Mouse (Mus musculus) embryonic facial prominence, embryonic 10.5 days (tissue): ENCODE data around the gene Ankrd13b. TPM values are rescaled to one million over a fixed set of nuclear protein-coding genes. Genes with fewer than 3 reads are reported as not detected.

Experiments
- DNase-seq: peaks from one replicate; pipeline ENCODE4 v3.0.0-alpha.2; 2017; ENCODE audit warnings: low spot score
- H3K27ac ChIP-seq: fragments of 300-500 bp; sonication (generic); replicated peaks from 2 replicates; pipeline ENCODE4 v1.5.1; 2016; ENCODE audit warnings: mild to moderate bottlenecking
- H3K27me3 ChIP-seq: fragments of 300-500 bp; sonication (generic); replicated peaks from 2 replicates; pipeline ENCODE4 v1.6.1; 2016; ENCODE audit warnings: low read depth, mild to moderate bottlenecking; ENCODE audit not compliant: poor library complexity, severe bottlenecking
- H3K36me3 ChIP-seq: fragments of 300-500 bp; sonication (generic); replicated peaks from 2 replicates; pipeline ENCODE4 v1.6.1; 2016; ENCODE audit warnings: mild to moderate bottlenecking, moderate library complexity
- H3K4me1 ChIP-seq: fragments of 300-500 bp; sonication (generic); 2 replicates; pipeline ENCODE4 v1.6.1; 2016
- H3K4me3 ChIP-seq: fragments of 300-500 bp; sonication (generic); 2 replicates; pipeline ENCODE4 v1.5.1; 2016; ENCODE audit warnings: mild to moderate bottlenecking, moderate library complexity
- H3K9me3 ChIP-seq: fragments of 300-500 bp; sonication (generic); 2 replicates; pipeline ENCODE4 v1.6.1; 2016; ENCODE audit warnings: mild to moderate bottlenecking
- WGBS: fragments of 180-500 bp; shearing (Covaris S2); methylation state at CpG from one replicate; pipeline ENCODE4 v1.1.7; 2016; 5-methylcytosine and 5-hydroxymethylcytosine counted together
- polyA plus RNA-seq: library from polyadenylated mRNA; unstranded; fragments of >200 nt; fragmentation: Nextera tagmentation; extraction: Ambion mirVana; gene quantifications from 2 replicates; pipeline ENCODE4 v1.2.1, GENCODE M21; 2016

Ankrd13b gene
- polyA plus RNA-seq, 1 experiment from 2014 or later, result 13.1 TPM

DNA sequence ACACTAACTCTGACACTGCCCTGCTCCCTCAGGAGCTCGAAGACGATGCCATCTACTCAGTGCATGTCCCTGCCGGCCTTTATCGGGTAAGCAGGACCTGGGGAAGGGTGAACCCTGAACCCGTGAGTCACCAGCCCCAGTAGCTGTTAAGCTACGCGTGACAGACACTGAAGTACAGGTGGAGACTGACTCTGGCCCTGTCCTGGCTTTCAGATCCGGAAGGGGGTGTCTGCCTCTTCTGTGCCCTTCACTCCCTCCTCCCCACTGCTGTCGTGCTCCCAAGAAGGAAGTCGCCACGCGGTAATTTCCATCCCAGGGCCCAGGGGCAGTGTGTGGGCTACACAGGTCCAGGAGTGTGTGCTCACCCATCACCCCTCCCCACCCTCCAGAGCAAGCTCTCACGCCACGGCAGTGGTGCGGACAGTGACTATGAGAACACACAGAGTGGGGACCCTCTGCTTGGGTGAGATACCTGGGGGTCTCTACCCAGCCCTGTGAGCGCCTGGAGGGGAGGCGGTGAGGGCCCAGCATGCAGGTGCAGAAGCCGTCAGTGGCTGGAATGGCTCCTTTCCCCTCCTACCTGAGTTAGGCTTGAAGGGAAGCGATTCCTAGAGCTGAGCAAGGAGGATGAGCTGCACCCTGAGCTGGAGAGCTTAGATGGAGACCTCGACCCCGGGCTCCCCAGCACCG lies 16.0 kb upstream of the Ankrd13b start:
- H3K9me3 ChIP-seq, result no peaks in the 10 kb centered on the region
- H3K36me3 ChIP-seq, result peaks cover 94% of the 10 kb centered on the region
- H3K27ac ChIP-seq, result no peak overlapping the region
- 91% methylated on average over 22 of the region's 22 CpGs for WGBS
- no peaks in the 10 kb centered on the region for H3K27me3 ChIP-seq
- peaks cover 32% of the 10 kb centered on the region for H3K4me1 ChIP-seq
- H3K4me3 ChIP-seq, result no peak overlapping the region
- DNase-seq, result no peak

DNA sequence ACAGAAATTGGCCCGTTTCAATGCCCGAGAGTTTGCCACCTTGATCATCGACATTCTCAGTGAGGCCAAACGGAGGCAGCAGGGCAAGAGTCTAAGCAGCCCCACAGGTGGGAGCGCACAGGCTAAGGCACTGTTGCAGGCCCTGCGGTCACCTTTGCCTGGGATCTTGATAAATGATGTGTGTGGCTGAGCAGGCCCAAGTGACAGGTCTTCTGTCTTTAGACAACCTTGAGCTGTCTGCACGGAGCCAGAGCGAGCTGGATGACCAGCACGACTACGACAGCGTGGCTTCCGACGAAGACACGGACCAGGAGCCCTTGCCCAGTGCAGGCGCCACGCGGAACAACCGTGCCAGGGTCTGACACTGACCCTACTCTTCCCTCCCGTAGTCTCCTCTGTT lies 14.9 kb upstream of the Ankrd13b start:
- no peak for DNase-seq
- H3K36me3 ChIP-seq, result peaks cover 94% of the 10 kb centered on the region

DNA sequence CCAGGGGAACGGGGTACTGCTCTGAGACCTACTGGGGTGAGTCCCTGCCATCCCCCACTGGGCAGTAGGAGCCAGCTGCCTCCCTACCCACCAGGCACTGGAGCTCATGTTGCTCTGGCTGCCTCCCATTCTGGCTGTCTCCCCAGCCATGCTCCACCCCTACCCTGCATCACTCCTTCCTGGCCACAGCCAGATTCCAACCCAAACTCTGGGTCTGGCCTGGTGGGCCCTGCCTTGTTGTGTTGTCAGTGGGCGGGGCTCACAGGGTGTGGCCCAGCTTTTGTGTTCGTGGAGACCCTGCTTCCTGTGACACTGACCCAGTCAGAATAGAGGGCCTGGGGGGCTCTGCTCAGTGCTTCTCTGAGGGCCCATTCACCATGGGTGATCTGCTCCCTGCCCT lies 14.0 kb upstream of the Ankrd13b start:
- Histone ChIP-seq H3K4me3 (no peak overlapping the region; the same call in 1 of the 2 replicates), H3K9me3 (no peaks in the 10 kb centered on the region), H3K36me3 (peaks cover 95% of the 10 kb centered on the region), H3K4me1 (peaks cover 41% of the 10 kb centered on the region), H3K27me3 (no peaks in the 10 kb centered on the region), H3K27ac (no peak overlapping the region; the same call in 1 of the 2 replicates)
- DNase-seq, result no peak
- WGBS, result 70% methylated on average over 3 of the region's 3 CpGs

More for the DNA sequence above, 14.9 kb upstream of the Ankrd13b start:
- peaks cover 39% of the 10 kb centered on the region for H3K4me1 ChIP-seq
- no peak overlapping the region for H3K4me3 ChIP-seq
- H3K27me3 ChIP-seq, result no peaks in the 10 kb centered on the region
- H3K27ac ChIP-seq, result no peak overlapping the region
- no peaks in the 10 kb centered on the region for H3K9me3 ChIP-seq
- WGBS, result 94% methylated on average over 19 of the region's 19 CpGs

DNA sequence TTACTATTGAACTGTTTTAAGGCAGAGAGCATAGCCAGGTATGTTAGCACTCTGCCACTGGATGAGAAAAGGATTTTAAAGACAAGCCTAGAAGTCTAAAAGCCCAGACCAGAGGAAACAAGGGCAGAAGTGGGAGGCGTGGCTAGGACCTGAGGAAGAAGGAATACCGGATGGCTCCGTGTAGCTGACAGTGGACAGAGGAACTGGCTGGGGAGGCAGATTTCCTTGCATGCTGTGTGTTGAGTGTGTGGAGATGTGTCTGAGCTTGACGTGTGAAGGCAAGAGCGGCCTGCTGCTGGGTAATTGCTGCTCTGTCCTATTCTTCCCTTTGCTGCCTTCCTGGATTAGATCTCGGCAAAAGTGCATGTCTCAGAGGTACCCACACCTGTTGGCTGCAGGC lies 13.0 kb upstream of the Ankrd13b start:
- H3K27ac ChIP-seq, result no peak overlapping the region
- WGBS, result 90% methylated on average over 6 of the region's 6 CpGs

DNA sequence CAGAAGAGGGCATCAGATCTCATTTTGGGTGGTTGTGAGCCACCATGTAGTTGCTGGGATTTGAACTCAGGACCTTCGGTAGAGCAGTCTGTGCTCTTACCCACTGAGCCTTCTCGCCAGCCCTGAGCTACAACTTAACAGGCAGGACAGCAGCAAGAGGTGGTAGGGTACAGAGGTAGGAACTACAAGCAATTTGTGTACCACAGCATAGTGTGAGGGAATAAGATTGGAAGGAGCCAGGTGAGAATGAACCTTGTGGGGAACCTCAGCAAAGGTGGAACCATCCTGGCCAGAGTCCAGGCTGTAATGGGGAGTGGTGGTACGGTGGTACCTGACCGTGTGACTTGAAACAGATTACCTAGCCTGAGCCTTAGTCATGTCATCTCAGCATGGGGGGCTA lies 12.5 kb upstream of the Ankrd13b start:
- no peaks in the 10 kb centered on the region for H3K27me3 ChIP-seq
- no peak overlapping the region for H3K4me3 ChIP-seq
- H3K4me1 ChIP-seq, result peaks cover 43% of the 10 kb centered on the region
- H3K27ac ChIP-seq, result no peak overlapping the region
- no peak for DNase-seq
- 90% methylated on average over 4 of the region's 4 CpGs for WGBS
- H3K9me3 ChIP-seq, result no peaks in the 10 kb centered on the region
- peaks cover 92% of the 10 kb centered on the region for H3K36me3 ChIP-seq

More for the DNA sequence above, 13.0 kb upstream of the Ankrd13b start:
- Histone ChIP-seq H3K4me3 (no peak overlapping the region), H3K9me3 (no peaks in the 10 kb centered on the region), H3K36me3 (peaks cover 93% of the 10 kb centered on the region), H3K4me1 (peaks cover 41% of the 10 kb centered on the region), H3K27me3 (no peaks in the 10 kb centered on the region)
- no peak for DNase-seq

DNA sequence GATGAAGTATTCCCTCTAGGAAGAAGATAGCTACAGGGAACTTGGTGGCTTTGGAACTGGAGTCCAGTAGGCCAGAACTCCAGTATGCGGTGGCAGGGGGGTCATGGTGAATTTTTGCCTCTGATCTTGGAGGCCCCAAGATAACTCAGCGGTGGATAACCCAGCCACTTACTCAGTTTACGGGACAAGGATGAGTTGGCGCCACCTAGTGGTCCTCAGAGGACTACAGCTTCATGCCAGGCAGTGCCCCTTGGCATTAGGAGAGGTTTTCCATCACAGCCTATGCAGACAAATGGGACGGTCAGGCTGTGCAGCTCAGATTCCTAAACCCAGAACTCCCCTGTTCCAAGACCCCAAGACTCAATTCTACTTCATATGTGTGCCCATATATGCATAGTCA lies 11.9 kb upstream of the Ankrd13b start:
- no peak overlapping the region for H3K4me3 ChIP-seq
- H3K4me1 ChIP-seq, result peaks cover 48% of the 10 kb centered on the region
- 31% methylated on average over 5 of the region's 5 CpGs for WGBS
- no peaks in the 10 kb centered on the region for H3K27me3 ChIP-seq
- no peak overlapping the region for H3K27ac ChIP-seq
- H3K9me3 ChIP-seq, result no peaks in the 10 kb centered on the region
- peak; percentile 74 for DNase-seq
- peaks cover 87% of the 10 kb centered on the region for H3K36me3 ChIP-seq

DNA sequence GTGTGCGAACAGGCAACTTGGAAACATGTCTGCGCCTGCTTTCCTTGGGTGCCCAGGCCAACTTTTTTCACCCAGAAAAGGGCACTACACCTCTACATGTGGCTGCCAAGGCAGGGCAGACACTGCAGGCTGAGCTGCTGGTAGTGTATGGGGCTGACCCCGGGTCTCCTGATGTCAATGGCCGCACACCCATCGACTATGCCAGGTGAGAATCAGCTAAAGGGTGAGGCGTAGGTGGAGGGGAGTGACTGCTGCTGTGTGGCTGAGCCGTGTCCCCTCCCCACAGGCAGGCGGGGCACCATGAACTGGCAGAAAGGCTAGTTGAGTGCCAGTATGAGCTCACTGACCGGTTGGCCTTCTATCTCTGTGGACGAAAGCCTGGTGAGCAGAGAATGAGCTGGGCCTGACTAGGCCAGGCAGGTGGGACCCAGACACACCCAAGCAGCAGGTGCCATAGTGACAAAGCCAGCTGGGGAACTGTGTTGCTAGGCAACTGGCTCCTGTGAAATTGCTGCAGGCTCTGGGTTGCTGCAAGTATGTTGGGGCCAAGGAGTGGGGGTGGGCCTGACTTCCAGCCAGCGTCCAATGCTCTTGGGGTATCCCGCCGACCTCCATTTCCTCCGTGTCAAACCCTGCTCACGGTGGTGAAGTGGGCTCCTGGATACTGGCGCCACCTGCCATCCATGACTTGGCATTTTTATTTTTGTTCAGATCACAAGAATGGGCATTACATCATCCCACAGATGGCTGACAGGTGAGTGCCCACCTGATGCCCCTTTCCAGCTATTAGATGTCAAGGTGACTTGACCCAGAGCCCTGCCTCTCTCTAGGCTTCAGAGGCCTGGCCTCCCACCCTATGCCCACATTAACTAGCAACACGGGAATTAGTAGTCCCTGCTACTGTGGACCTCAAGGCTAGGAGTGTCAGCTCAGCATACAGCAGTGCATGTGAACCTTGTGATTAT lies 11.2 kb upstream of the Ankrd13b start:
- Histone ChIP-seq H3K4me1 (peaks cover 55% of the 10 kb centered on the region), H3K27me3 (no peaks in the 10 kb centered on the region), H3K9me3 (no peaks in the 10 kb centered on the region), H3K36me3 (peaks cover 87% of the 10 kb centered on the region), H3K27ac (no peak overlapping the region), H3K4me3 (no peak overlapping the region)
- DNase-seq, result no peak
- WGBS, result 86% methylated on average over 17 of the region's 17 CpGs

DNA sequence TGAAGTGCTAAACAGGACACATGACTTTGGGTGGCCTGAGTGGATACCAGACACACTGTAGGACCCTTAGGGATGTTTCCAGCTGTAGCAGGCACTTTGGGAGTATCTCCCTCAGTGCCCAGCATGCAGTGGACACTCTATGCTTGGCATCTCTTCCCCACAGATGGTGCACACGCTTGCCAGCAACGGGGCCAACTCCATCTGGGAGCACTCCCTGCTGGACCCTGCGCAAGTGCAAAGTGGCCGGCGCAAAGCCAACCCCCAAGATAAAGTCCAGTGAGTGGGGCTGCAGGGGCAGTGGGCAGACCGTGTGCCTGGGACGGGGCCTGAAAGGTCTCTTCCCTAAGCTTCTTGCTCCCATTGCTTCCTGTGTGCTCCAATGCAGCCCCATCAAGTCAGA lies 9.9 kb upstream of the Ankrd13b start:
- H3K4me3 ChIP-seq, result no peak overlapping the region
- peak overlapping the region; percentile 85; the same call in 1 of the 2 replicates for H3K27ac ChIP-seq
- H3K4me1 ChIP-seq, result peaks cover 68% of the 10 kb centered on the region
- no peaks in the 10 kb centered on the region for H3K9me3 ChIP-seq
- H3K27me3 ChIP-seq, result no peaks in the 10 kb centered on the region
- peaks cover 75% of the 10 kb centered on the region for H3K36me3 ChIP-seq
- WGBS, result 87% methylated on average over 7 of the region's 7 CpGs
- DNase-seq, result no peak

DNA sequence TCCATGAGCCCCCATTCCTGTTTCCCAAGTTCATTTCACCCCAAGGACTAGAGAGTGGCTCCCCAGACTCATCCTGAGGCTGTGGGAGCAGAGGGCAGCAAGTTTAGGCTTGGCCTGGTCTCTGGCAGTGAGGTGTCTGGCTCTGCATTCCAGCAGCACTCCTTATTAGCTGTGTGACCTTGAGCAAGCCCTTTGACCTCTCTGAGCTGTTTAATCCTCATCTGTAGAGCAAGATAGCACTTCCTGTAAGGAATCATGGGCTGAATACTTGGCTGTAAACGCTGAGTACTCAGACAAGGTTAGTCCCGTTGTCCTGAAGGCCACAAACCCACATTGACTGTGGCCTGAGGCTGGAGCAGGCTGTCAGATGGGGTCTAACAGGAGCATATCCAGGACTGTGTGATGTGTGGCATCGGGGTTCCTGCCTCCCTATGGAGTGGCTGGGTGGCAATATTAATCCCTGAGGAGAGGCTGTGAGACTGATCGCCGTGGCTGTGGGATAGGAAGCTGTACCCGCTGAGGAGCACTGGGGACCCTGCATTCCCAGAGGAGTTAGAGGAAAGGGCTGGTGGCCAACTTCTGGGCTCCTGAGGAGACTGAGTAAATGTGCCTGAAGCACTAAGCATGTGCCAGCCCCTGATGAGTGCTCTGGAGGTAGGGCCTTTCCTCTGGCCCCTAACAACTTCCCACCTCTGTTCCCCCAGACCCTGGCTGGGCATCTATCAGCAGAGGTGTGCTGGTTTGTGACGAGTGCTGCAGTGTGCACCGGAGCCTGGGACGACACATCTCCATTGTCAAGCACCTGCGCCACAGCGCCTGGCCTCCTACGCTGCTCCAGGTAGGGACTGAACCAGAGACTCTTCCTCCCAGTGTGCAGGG lies 9.0 kb upstream of the Ankrd13b start:
- H3K9me3 ChIP-seq, result no peaks in the 10 kb centered on the region
- H3K27me3 ChIP-seq, result no peaks in the 10 kb centered on the region
- peaks cover 67% of the 10 kb centered on the region for H3K36me3 ChIP-seq
- peak overlapping the region; percentile 85 for H3K27ac ChIP-seq
- peak; percentile 28 for DNase-seq
- H3K4me3 ChIP-seq, result peak overlapping the region; percentile 43
- peaks cover 75% of the 10 kb centered on the region for H3K4me1 ChIP-seq
- 63% methylated on average over 12 of the region's 12 CpGs for WGBS

DNA sequence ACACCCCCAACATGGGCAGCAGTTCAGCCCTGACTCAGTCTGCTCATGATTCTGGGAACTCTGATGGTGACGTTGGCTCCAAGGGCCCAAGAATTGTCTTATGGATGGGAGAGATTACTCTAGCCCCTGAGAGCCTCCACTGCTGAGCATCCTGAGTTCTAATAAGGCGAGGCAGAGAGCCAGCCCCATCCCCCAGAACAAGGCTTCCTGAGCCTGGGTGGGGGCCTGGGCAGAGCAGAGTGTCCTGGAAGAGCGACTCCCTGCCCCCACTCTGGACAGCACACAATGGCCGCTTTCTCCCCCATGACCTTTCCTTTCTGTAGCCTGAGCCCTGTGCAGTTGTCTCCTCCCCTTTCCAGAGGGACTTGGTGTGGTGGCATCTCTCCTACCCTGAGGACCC lies 8.4 kb upstream of the Ankrd13b start:
- H3K4me3 ChIP-seq, result peak overlapping the region; percentile 43
- no peaks in the 10 kb centered on the region for H3K9me3 ChIP-seq
- 23% methylated on average over 4 of the region's 4 CpGs for WGBS
- peaks cover 75% of the 10 kb centered on the region for H3K4me1 ChIP-seq
- peak overlapping the region; percentile 85 for H3K27ac ChIP-seq
- DNase-seq, result peak; percentile 43
- peaks cover 60% of the 10 kb centered on the region for H3K36me3 ChIP-seq
- H3K27me3 ChIP-seq, result no peaks in the 10 kb centered on the region

DNA sequence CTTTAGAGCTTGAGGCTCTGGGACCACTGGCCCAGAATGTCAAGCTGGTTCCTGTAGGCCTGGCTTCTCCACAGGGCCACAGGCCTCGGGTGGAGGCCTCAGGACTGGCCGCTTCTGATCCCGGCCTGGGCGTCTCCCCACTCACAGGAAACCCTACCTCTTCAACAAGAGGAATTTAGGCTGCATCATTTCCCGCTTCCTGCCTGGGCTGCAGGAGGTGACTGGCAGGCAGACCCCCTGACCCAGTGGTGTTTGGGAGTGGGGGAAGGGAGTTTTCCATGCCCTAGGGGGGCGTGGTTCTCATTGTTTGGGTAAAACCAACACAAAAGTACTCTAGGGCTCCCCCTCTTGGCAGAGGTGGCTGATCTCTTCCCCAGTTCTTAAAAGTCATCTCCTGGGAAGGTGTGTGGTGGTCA lies 7.9 kb upstream of the Ankrd13b start:
- peaks cover 80% of the 10 kb centered on the region for H3K4me1 ChIP-seq
- H3K9me3 ChIP-seq, result no peaks in the 10 kb centered on the region
- peak; percentile 87 for DNase-seq
- H3K27ac ChIP-seq, result peak overlapping the region; percentile 85
- peaks cover 55% of the 10 kb centered on the region for H3K36me3 ChIP-seq
- WGBS, result 5% methylated on average over 6 of the region's 6 CpGs
- H3K4me3 ChIP-seq, result peak overlapping the region; percentile 43
- H3K27me3 ChIP-seq, result no peaks in the 10 kb centered on the region

DNA sequence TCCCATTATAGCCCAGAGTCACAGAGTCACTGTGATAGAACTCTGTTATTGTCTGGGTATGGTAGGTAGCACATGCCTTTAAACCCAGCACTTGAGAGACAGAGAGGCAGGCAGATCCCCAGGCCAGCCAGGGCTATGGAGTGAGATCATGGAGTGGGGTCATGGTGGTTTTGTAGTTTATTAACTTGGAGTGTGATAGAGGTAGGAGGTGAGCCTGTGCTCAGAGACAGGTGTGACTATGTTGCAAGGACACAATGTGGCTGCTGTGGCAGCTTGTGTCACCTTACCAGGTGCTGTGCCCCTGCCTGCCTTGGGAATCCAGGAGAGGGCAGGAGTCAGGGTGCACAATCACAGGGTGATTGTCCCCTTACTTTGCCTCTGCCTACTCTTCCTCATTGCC lies 6.0 kb upstream of the Ankrd13b start:
- H3K9me3 ChIP-seq, result no peaks in the 10 kb centered on the region
- H3K4me1 ChIP-seq, result peaks cover 91% of the 10 kb centered on the region
- peaks cover 37% of the 10 kb centered on the region for H3K36me3 ChIP-seq
- DNase-seq, result no peak
- H3K4me3 ChIP-seq, result peak overlapping the region; percentile 85
- H3K27me3 ChIP-seq, result no peaks in the 10 kb centered on the region
- H3K27ac ChIP-seq, result no peak overlapping the region; the same call in 1 of the 2 replicates
